Mouse (Mus musculus) cortical plate, adult 2 months (tissue): ENCODE results near the gene Cadm1. TPM values are rescaled to one million over a fixed set of nuclear protein-coding genes. Genes with fewer than 3 reads are reported as not detected.
A peak's percentile ranks its signal among the peaks of the same experiment; 100 is the strongest.

Experiments used
- H3K27ac ChIP-seq: fragments of 200-500 bp; 2 replicates; pipeline ENCODE4 v1.5.1; 2012; ENCODE audit warnings: low read length, control low read depth, inconsistent platforms; ENCODE audit not compliant: insufficient read depth
- H3K4me1 ChIP-seq: fragments of 200-500 bp; 2 replicates; pipeline ENCODE4 v1.6.1; 2011; ENCODE audit warnings: low read length; ENCODE audit not compliant: control insufficient read depth, insufficient read depth
- H3K4me3 ChIP-seq: fragments of 200-500 bp; 2 replicates; pipeline ENCODE4 v1.5.1; 2011; ENCODE audit warnings: mild to moderate bottlenecking, low read length, control low read depth; ENCODE audit not compliant: insufficient read depth
- CTCF ChIP-seq: fragments of 200-500 bp; IDR thresholded peaks from 2 replicates; pipeline ENCODE4 v1.5.1; 2011; ENCODE audit warnings: mild to moderate bottlenecking, control low read depth, low read length; ENCODE audit not compliant: insufficient read depth; ENCODE audit errors: extremely low read depth
- POLR2A ChIP-seq: fragments of 200-500 bp; IDR thresholded peaks from 2 replicates; pipeline ENCODE4 v1.6.1; 2011; ENCODE audit warnings: mild to moderate bottlenecking, low read length, control low read depth; ENCODE audit not compliant: insufficient read depth; ENCODE audit errors: extremely low read depth
- polyA plus RNA-seq: library from polyadenylated mRNA; depleted of rRNA; stranded (reverse); fragments of >200 nt; gene quantifications from 2 replicates; pipeline ENCODE4 v1.2.3, GENCODE M21; 2012

The Cadm1 gene
- polyA plus RNA-seq, 1 experiment, result 104 TPM

- no peak overlapping the region for H3K27ac ChIP-seq
- TF ChIP-seq CTCF, result no peak
- TF ChIP-seq POLR2A, result no peak
- no peak overlapping the region for H3K4me3 ChIP-seq
- peaks cover 2% of the 10 kb centered on the region; the same call in 1 of the 2 replicates for H3K4me1 ChIP-seq
Observed at GRCm38 (mm10) chr9:47573456-47573855, 43.5 kb downstream of the Cadm1 start.

DNA sequence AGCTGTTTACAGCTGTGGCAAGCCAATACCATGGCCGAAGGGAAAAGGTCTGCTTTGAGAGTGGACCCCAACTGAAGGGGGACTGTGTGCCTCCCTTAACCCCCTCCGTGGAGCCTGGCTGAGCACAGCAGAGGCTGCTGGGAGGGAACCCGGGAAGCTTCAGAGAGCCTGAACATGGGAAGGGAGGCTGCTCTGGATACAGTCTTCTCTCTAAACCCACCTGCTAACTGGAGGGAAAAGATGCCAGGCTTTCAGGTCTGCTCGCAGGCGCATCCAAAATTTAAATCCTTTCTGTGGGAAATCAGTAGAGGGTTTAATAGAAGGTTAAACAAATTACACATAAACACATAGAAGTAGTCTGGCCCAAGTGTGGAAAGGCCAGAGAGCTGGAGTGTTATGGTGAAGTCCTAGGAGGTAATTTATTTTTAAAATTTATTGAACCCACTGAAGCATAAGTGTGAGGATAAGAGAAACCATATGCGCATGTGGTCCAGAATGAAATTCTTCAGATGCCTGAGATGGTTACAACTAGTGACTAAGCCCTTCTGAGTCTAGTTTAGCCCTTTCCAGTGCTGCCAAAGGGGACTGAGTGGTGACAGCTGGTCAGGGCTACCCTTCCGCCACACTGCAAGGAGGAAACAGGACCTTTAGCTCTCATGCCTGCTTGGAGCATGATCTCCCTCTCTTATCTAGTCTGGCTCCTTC is 44.9 kb downstream of the Cadm1 start:
- H3K4me1 ChIP-seq, result peaks cover 2% of the 10 kb centered on the region; the same call in 1 of the 2 replicates

GRCm38 (mm10) chr9:47575764-47576163 is 45.8 kb downstream of the Cadm1 start:
- H3K4me1 ChIP-seq, result peaks cover 2% of the 10 kb centered on the region; the same call in 1 of the 2 replicates
- no peak overlapping the region for H3K27ac ChIP-seq
- no peak for TF ChIP-seq POLR2A
- H3K4me3 ChIP-seq, result no peak overlapping the region

More for the DNA sequence above, 44.9 kb downstream of the Cadm1 start:
- Histone ChIP-seq H3K27ac (no peak overlapping the region), H3K4me3 (no peak overlapping the region)
- no peak for TF ChIP-seq POLR2A
- TF ChIP-seq CTCF, result no peak

- no peak for TF ChIP-seq CTCF
- no peak for TF ChIP-seq POLR2A
- H3K4me3 ChIP-seq, result no peak overlapping the region
- H3K27ac ChIP-seq, result no peak overlapping the region
- H3K4me1 ChIP-seq, result peaks cover 3% of the 10 kb centered on the region
Observed at GRCm38 (mm10) chr9:47579464-47579863, 49.5 kb downstream of the Cadm1 start.

DNA sequence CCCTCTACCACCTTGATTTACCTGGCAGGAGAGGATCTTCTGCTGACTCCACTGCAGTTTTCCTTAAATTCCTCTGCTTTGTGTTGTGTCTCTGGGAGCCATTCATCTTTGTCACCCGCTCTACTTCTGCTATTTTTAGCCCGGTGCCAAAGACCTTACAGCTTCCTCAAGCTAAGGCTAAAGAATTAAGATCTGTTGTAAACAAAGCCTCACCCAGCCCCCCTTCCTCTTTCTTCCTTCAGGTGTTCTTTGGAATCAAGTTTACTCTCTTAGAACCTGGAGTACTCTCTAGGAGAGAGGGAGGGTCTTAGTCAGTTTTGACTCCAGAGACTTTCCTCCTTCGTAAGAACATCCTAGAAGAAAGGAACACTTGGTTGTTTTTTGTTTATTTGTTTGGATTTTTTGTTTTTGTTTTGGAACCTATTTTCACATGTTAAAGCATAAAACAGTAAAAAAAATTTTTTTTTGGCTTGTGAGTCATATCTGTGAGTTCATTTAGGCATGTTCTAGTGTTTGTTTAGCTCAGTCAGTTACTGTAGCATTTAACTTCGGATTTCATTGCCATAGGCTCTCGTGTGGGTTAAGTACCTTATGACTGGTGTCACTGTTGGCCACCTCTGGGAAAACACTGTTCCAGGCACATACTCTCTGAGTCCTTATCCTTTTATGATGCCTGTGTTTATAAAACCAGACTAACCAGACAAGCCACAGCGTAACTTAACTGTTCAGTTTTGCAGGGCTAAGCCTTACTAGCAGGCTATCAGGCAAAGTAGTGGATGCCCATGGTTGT is 51.8 kb downstream of the Cadm1 start:
- no peak overlapping the region for H3K4me3 ChIP-seq
- H3K27ac ChIP-seq, result no peak overlapping the region
- no peak for TF ChIP-seq CTCF
- H3K4me1 ChIP-seq, result peaks cover 11% of the 10 kb centered on the region

GRCm38 (mm10) chr9:47583241-47583640 is 53.3 kb downstream of the Cadm1 start:
- Histone ChIP-seq H3K4me3 (no peak overlapping the region), H3K4me1 (peaks cover 12% of the 10 kb centered on the region), H3K27ac (no peak overlapping the region)
- TF ChIP-seq POLR2A (no peak), CTCF (no peak)

GRCm38 (mm10) chr9:47586176-47586575 is 56.2 kb downstream of the Cadm1 start:
- H3K4me3 ChIP-seq, result no peak overlapping the region
- no peak overlapping the region for H3K27ac ChIP-seq
- TF ChIP-seq POLR2A (no peak), CTCF (no peak)
- peaks cover 17% of the 10 kb centered on the region for H3K4me1 ChIP-seq

GRCm38 (mm10) chr9:47586839-47587238 is 56.9 kb downstream of the Cadm1 start:
- TF ChIP-seq POLR2A (no peak), CTCF (no peak)
- peaks cover 17% of the 10 kb centered on the region for H3K4me1 ChIP-seq
- no peak overlapping the region for H3K4me3 ChIP-seq
- H3K27ac ChIP-seq, result no peak overlapping the region

DNA sequence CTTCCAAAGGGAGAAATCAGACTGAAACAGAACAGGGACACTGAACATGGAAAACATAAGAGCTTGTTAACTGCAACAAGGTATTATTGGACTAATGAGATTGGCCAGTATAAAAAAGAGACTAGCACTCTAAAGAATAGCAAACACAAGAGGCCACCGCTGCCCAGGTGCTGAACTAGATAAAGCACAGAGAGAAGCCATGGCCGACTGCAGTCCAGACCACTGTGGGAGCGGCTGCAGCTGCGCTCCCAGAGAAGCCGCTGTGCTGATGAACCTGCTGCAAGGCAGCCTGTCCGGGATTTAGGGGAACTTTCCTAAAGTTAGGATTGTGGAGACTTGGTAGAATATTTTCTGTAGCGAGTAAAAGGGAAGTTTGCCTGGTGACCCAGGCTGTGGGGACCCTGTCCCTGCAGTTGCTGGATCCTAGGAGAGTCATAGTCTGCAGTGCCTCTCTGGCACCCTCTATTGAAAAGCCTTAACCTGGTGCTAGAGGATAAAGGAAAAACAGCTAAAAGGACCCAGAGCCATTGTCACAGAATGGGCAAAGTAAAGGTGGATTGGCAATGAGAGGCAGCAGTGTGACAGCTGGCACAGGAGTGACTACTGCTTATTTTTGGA is 57.7 kb downstream of the Cadm1 start:
- H3K4me1 ChIP-seq, result peaks cover 17% of the 10 kb centered on the region
- H3K27ac ChIP-seq, result no peak overlapping the region
- TF ChIP-seq POLR2A (no peak), CTCF (peak; percentile 41; the same call in 1 of the 2 replicates)

More for the DNA sequence above, 57.7 kb downstream of the Cadm1 start:
- no peak overlapping the region for H3K4me3 ChIP-seq
